ENCODE assay signal across 23 mouse cellular contexts in the genomic region with DNA sequence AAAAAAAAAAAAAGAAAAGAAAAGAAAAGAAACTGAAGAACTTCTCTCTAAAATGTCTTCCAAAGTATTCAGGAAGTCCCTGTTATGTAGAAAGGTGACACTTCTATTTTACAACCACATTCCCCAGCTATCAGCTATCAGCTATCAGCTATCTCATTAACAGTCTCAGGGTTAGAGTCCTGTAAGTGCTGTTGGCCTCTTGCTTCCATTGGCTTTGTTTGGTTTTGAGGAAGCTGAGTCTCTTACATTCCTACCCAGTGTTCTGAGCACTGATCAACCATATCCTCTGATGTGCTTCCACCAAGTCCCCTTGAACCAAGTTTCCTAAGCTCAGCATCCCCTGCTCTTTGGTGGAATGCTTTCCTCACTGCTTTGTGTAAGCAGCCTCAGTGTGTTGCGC. TPM values are rescaled to one million over a fixed set of nuclear protein-coding genes. Genes with fewer than 3 reads are reported as not detected.
DNase-seq lines count a peak whose midpoint lies in the region; ATAC-seq and TF ChIP-seq lines count a peak whose summit lies in the region.
"Had no signal": no experiment of that assay in that cellular context is flagged by ENCODE, and none has a peak within 500 bp of the region (broad histone marks: within the 10 kb centered on the region; RNA-seq: fewer than 3 reads in every experiment).

No protein-coding gene starts in this region.

- H3K4me3 ChIP-seq in intestine, embryonic 15.5 days (replicated peaks): no peak overlapping the region
- H3K4me3 ChIP-seq in intestine, embryonic 16.5 days (ENCODE audit: low read length): no peak overlapping the region
- no peak overlapping the region for H3K4me3 ChIP-seq in intestine, postnatal 0 days (ENCODE audit: low read depth, low read length)
- H3K4me3 ChIP-seq in small intestine, adult 2 months (ENCODE audit: low read depth, low read length): no peak overlapping the region
- H3K4me3 ChIP-seq in embryonic facial prominence, embryonic 10.5 days: no peak overlapping the region

- intact Hi-C loops in left cerebral cortex, postnatal 10 days (cut with DNase I): no loop called here
- intact Hi-C loops in left cerebral cortex, postnatal 14 days (cut with DNase I): no loop called here

- H3K4me2 ChIP-seq in intestine, embryonic 15.5 days (replicated peaks): no peak overlapping the region
- H3K4me2 ChIP-seq in intestine, embryonic 16.5 days (ENCODE audit: low read depth, low read length): no peak overlapping the region
- no peak overlapping the region for H3K4me2 ChIP-seq in intestine, postnatal 0 days (replicated peaks; ENCODE audit: low read depth)

- TF ChIP-seq CTCF in intestine, postnatal 0 days (IDR thresholded peaks at IDR 0.05; ENCODE audit: low read depth): no peak
- TF ChIP-seq CTCF in small intestine, adult 2 months (IDR thresholded peaks at IDR 0.05; ENCODE audit: extremely low read depth, insufficient read length, insufficient replicate concordance, low read depth, low read length): no peak

- no peaks in the 10 kb centered on the region for H3K9me3 ChIP-seq in intestine, embryonic 15.5 days
- H3K9me3 ChIP-seq in intestine, embryonic 16.5 days (ENCODE audit: control insufficient read depth, low read length): no peaks in the 10 kb centered on the region
- no peaks in the 10 kb centered on the region for H3K9me3 ChIP-seq in intestine, postnatal 0 days (ENCODE audit: control insufficient read depth)
- H3K9me3 ChIP-seq in embryonic facial prominence, embryonic 10.5 days: no peaks in the 10 kb centered on the region
- H3K9me3 ChIP-seq: G1E had no signal

- no peaks in the 10 kb centered on the region for H3K36me3 ChIP-seq in intestine, embryonic 15.5 days
- no peaks in the 10 kb centered on the region for H3K36me3 ChIP-seq in intestine, embryonic 16.5 days (ENCODE audit: control insufficient read depth, insufficient read depth, low read length)
- H3K36me3 ChIP-seq in intestine, postnatal 0 days (ENCODE audit: control insufficient read depth, insufficient read depth): no peaks in the 10 kb centered on the region
- no peaks in the 10 kb centered on the region for H3K36me3 ChIP-seq in small intestine, adult 2 months (ENCODE audit: control insufficient read depth, insufficient read depth, low read length)
- no peaks in the 10 kb centered on the region for H3K36me3 ChIP-seq in embryonic facial prominence, embryonic 10.5 days (replicated peaks)
- H3K36me3 ChIP-seq: G1E had no signal

- TF ChIP-seq POLR2A in small intestine, adult 2 months (IDR thresholded peaks at IDR 0.05; ENCODE audit: low read depth, low read length): no peak

- ATAC-seq in intestine, embryonic 15.5 days: peak; percentile 75
- ATAC-seq in intestine, embryonic 16.5 days: peak; percentile 76
- ATAC-seq in intestine, postnatal 0 days: 0 out of 2 replicates have a peak, but pooled peaks have one; percentile 51
- ATAC-seq: activated CD4-positive, CD25-positive, alpha-beta regulatory T cell, adult 4 months; CD4-positive, CD25-positive, alpha-beta regulatory T cell, adult 4 months; Patski had no signal

- no peaks in the 10 kb centered on the region for H3K4me1 ChIP-seq in intestine, embryonic 15.5 days (replicated peaks)
- H3K4me1 ChIP-seq in intestine, embryonic 16.5 days (ENCODE audit: control insufficient read depth, insufficient read depth, low read length): no peaks in the 10 kb centered on the region
- H3K4me1 ChIP-seq in intestine, postnatal 0 days (replicated peaks; ENCODE audit: control insufficient read depth, insufficient read depth, low read length): no peaks in the 10 kb centered on the region
- peaks cover 5% of the 10 kb centered on the region; the same call in 1 of the 2 replicates for H3K4me1 ChIP-seq in small intestine, adult 2 months (ENCODE audit: control insufficient read depth, insufficient read depth, insufficient read length, low read length)
- H3K4me1 ChIP-seq in embryonic facial prominence, embryonic 10.5 days: no peaks in the 10 kb centered on the region

- H3K9ac ChIP-seq in intestine, embryonic 15.5 days: no peak overlapping the region
- H3K9ac ChIP-seq in intestine, embryonic 16.5 days (ENCODE audit: low read depth, low read length): no peak overlapping the region
- H3K9ac ChIP-seq in intestine, postnatal 0 days (ENCODE audit: low read depth, low read length): no peak overlapping the region

- 92% methylated on average over 1 of the region's 1 CpGs for WGBS in intestine, embryonic 15.5 days
- WGBS in intestine, embryonic 16.5 days: 81% methylated on average over 1 of the region's 1 CpGs
- WGBS in intestine, postnatal 0 days: 93% methylated on average over 1 of the region's 1 CpGs
- 91% methylated on average over 1 of the region's 1 CpGs for WGBS in small intestine, adult 2 months
- WGBS in embryonic facial prominence, embryonic 10.5 days: 91% methylated on average over 1 of the region's 1 CpGs

- no peak for DNase-seq in left cerebral cortex, postnatal 10 days (ENCODE audit: extremely low spot score in 1 of 2, low spot score in 2 of 2)
- DNase-seq in adrenal gland, postnatal 25 days: no peak
- DNase-seq in embryonic facial prominence, embryonic 10.5 days (ENCODE audit: low spot score): no peak
- no peak for DNase-seq in left cerebral cortex, postnatal 14 days (ENCODE audit: low spot score in 2 of 2)
- DNase-seq: adrenal gland, adult 2 months; adrenal gland, adult 8-10 months; adrenal gland, postnatal 10 days; adrenal gland, postnatal 14 days; adrenal gland, postnatal 36 days; B cell, adult 2 months; cerebellum, adult 11 months; cerebellum, adult 11-12 months; cerebellum, adult 18-20 months had no signal

- H3K27ac ChIP-seq in intestine, embryonic 15.5 days: no peak overlapping the region
- H3K27ac ChIP-seq in intestine, embryonic 16.5 days (ENCODE audit: low read length): no peak overlapping the region; the same call in 1 of the 2 replicates
- no peak overlapping the region for H3K27ac ChIP-seq in intestine, postnatal 0 days (ENCODE audit: low read depth, low read length)
- peak overlapping the region; percentile 84 for H3K27ac ChIP-seq in small intestine, adult 2 months (ENCODE audit: insufficient read depth, low read depth, low read length)
- H3K27ac ChIP-seq in embryonic facial prominence, embryonic 10.5 days (replicated peaks): no peak overlapping the region

- H3K27me3 ChIP-seq in intestine, embryonic 15.5 days (replicated peaks): no peaks in the 10 kb centered on the region
- no peaks in the 10 kb centered on the region for H3K27me3 ChIP-seq in intestine, embryonic 16.5 days (replicated peaks; ENCODE audit: control insufficient read depth, insufficient read depth, low read length)
- no peaks in the 10 kb centered on the region for H3K27me3 ChIP-seq in intestine, postnatal 0 days (replicated peaks; ENCODE audit: control insufficient read depth, insufficient read depth, low read length)
- no peaks in the 10 kb centered on the region for H3K27me3 ChIP-seq in small intestine, adult 2 months (ENCODE audit: control insufficient read depth, insufficient read depth, low read length)
- no peaks in the 10 kb centered on the region for H3K27me3 ChIP-seq in embryonic facial prominence, embryonic 10.5 days (replicated peaks; ENCODE audit: low read depth, poor library complexity, severe bottlenecking)
- H3K27me3 ChIP-seq: CH12.LX had no signal

RNA-seq across cellular contexts. Expression of a gene that starts 7.9 kb away (rescaled TPM):
- polyA plus RNA-seq in intestine, embryonic 15.5 days (2015; fragmentation: Nextera tagmentation; extraction: Ambion mirVana): 161 and 164 TPM in 2 replicates
- 166 and 168 TPM in 2 replicates for polyA plus RNA-seq in intestine, embryonic 16.5 days (2015; fragmentation: Nextera tagmentation; extraction: Ambion mirVana)
- polyA plus RNA-seq in intestine, postnatal 0 days (2015; fragmentation: Nextera tagmentation; extraction: Ambion mirVana): 120 and 125 TPM in 2 replicates
- 36.1 and 71.2 TPM in 2 replicates for polyA plus RNA-seq in small intestine, adult 2 months (2012; rRNA removed)
- 100 to 1,000 TPM; 876 to 991 TPM for total RNA-seq in left cerebral cortex, postnatal 10 days (2021)
- total RNA-seq in adrenal gland, postnatal 25 days (2021): 56.9 and 71.2 TPM in 2 replicates
- polyA plus RNA-seq in embryonic facial prominence, embryonic 10.5 days (2016; fragmentation: Nextera tagmentation; extraction: Ambion mirVana): 84.4 and 87.8 TPM in 2 replicates
- 1,000 to 10,000 TPM; 1,196 to 1,293 TPM for total RNA-seq in left cerebral cortex, postnatal 14 days (2021)
- total RNA-seq: CH12.LX, MEL had no signal
- polyA plus RNA-seq: CD4-positive, CD25-positive, alpha-beta regulatory T cell, adult 4 months; G1E had no signal
